Mouse (Mus musculus) liver, embryonic 14.5 days (tissue): ENCODE data around the gene Wnt3. TPM values are rescaled to one million over a fixed set of nuclear protein-coding genes. Genes with fewer than 3 reads are reported as not detected.

Source experiments
- ATAC-seq: fragments of 200-750 bp; cut with Nextera tagmentation; 2 replicates; pipeline ENCODE4 v1.8.0; 2017; ENCODE audit warnings: moderate number of reproducible peaks, mild to moderate bottlenecking, moderate library complexity; ENCODE audit not compliant: insufficient read depth
- DNase-seq, 3 experiments: peaks; one replicate each; pipeline ENCODE4 v3.0.0-alpha.2; 2012 to 2013; ENCODE audit warnings: low read depth in 3 of 3, low spot score in 3 of 3
- H3K27ac ChIP-seq: fragments of 300-500 bp; sonication (generic); 2 replicates; pipeline ENCODE4 v1.5.1; 2014; ENCODE audit warnings: moderate library complexity, mild to moderate bottlenecking, control low read depth, inconsistent platforms
- H3K27me3 ChIP-seq: fragments of 300-500 bp; sonication (generic); 2 replicates; pipeline ENCODE4 v1.6.1; 2014; ENCODE audit warnings: mild to moderate bottlenecking, low read length, moderate library complexity; ENCODE audit not compliant: control insufficient read depth, insufficient read depth
- H3K36me3 ChIP-seq: fragments of 300-500 bp; sonication (generic); replicated peaks from 2 replicates; pipeline ENCODE4 v1.6.1; 2014; ENCODE audit warnings: low read depth; ENCODE audit not compliant: control insufficient read depth, insufficient read depth
- H3K4me1 ChIP-seq, 2 experiments: fragments of 200-500 bp in 1 of 2; fragments of 300-500 bp in 1 of 2; sonication (generic) in 1 of 2; replicated peaks; 2 replicates each; pipeline ENCODE4 v1.6.1; 2012 to 2014; ENCODE audit warnings: antibody characterized with exemption in 1 of 2, inconsistent platforms in 1 of 2, low read length in 1 of 2; ENCODE audit not compliant: control insufficient read depth in 2 of 2, insufficient read depth in 2 of 2
- H3K4me2 ChIP-seq: fragments of 300-500 bp; sonication (generic); 2 replicates; pipeline ENCODE4 v1.6.1; 2014; ENCODE audit warnings: low read depth, mild to moderate bottlenecking, control low read depth, moderate library complexity
- H3K4me3 ChIP-seq, 2 experiments: fragments of 200-500 bp in 1 of 2; fragments of 300-500 bp in 1 of 2; sonication (generic) in 1 of 2; 2 replicates each; pipeline ENCODE4 v1.5.1; 2012 to 2014; ENCODE audit warnings: low read depth in 2 of 2, low read length in 2 of 2, mild to moderate bottlenecking in 2 of 2, control low read depth in 1 of 2, inconsistent platforms in 1 of 2, moderate library complexity in 1 of 2; ENCODE audit not compliant: insufficient read depth in 1 of 2
- H3K9ac ChIP-seq: fragments of 300-500 bp; sonication (generic); replicated peaks from 2 replicates; pipeline ENCODE4 v1.6.1; 2014; ENCODE audit warnings: mild to moderate bottlenecking, control low read depth, moderate library complexity
- H3K9me3 ChIP-seq: fragments of 300-500 bp; sonication (generic); 2 replicates; pipeline ENCODE4 v1.6.1; 2016; ENCODE audit warnings: low read length, mixed read lengths; ENCODE audit not compliant: control insufficient read depth
- CTCF ChIP-seq: IDR thresholded peaks from 2 replicates; pipeline ENCODE4 v1.5.1; 2016; ENCODE audit warnings: antibody characterized with exemption, low read depth, control low read depth
- EP300 ChIP-seq: IDR thresholded peaks from 2 replicates; pipeline ENCODE4 v1.6.1; 2016; ENCODE audit warnings: antibody characterized with exemption, low read depth
- WGBS: fragments of 180-500 bp; shearing (Covaris S2); extraction: QIAGEN DNeasy Blood & Tissue Kit; methylation state at CpG from one replicate; pipeline ENCODE4 v1.1.7; 2014; ENCODE audit not compliant: insufficient replicate concordance; 5-methylcytosine and 5-hydroxymethylcytosine counted together
- polyA plus RNA-seq, 2 experiments: library from polyadenylated mRNA; depleted of rRNA in 1 of 2; stranded (reverse) in 1 of 2; unstranded in 1 of 2; fragments of >200 nt; fragmentation: Nextera tagmentation in 1 of 2; extraction: Ambion mirVana in 1 of 2; gene quantifications; 2 replicates each; pipeline versions ENCODE4 v1.2.1 to v1.2.3; 2012 to 2014

Wnt3 gene
- polyA plus RNA-seq, 2 experiments = 0.01 TPM; not detected in 1

- no peak for TF ChIP-seq EP300
- peak; percentile 72 for TF ChIP-seq CTCF
- H3K9me3 ChIP-seq = no peaks in the 10 kb centered on the region
- no peak overlapping the region for H3K9ac ChIP-seq
- WGBS = 19% methylated on average over 10 of the region's 10 CpGs
- no peak overlapping the region for H3K27ac ChIP-seq
- no peak overlapping the region for H3K4me2 ChIP-seq
- no peaks in the 10 kb centered on the region for H3K36me3 ChIP-seq
- no peaks in the 10 kb centered on the region for H3K4me1 ChIP-seq
- no peak overlapping the region for H3K4me3 ChIP-seq
- DNase-seq (peak; percentile 5 to 20 (median 16)), ATAC-seq (no peak)
- H3K27me3 ChIP-seq = no peaks in the 10 kb centered on the region
Observed at GRCm38 (mm10) chr11:103763410-103764163, 10.4 kb upstream of the Wnt3 start.

GRCm38 (mm10) chr11:103764601-103765000 lies 9.3 kb upstream of the Wnt3 start:
- no peak for TF ChIP-seq CTCF
- TF ChIP-seq EP300 = no peak
- ATAC-seq = no peak
- 39% methylated on average over 6 of the region's 6 CpGs for WGBS

GRCm38 (mm10) chr11:103765556-103766011 lies 8.4 kb upstream of the Wnt3 start:
- DNase-seq = no peak
- H3K4me2 ChIP-seq = no peak overlapping the region
- 34% methylated on average over 6 of the region's 6 CpGs for WGBS

More at GRCm38 (mm10) chr11:103764601-103765000, 9.3 kb upstream of the Wnt3 start:
- H3K4me3 ChIP-seq = no peak overlapping the region
- H3K36me3 ChIP-seq = no peaks in the 10 kb centered on the region
- H3K9ac ChIP-seq = no peak overlapping the region
- H3K4me2 ChIP-seq = no peak overlapping the region
- no peaks in the 10 kb centered on the region for H3K9me3 ChIP-seq
- no peak overlapping the region for H3K27ac ChIP-seq
- no peaks in the 10 kb centered on the region for H3K4me1 ChIP-seq
- DNase-seq = no peak
- no peaks in the 10 kb centered on the region for H3K27me3 ChIP-seq

GRCm38 (mm10) chr11:103771160-103771817 lies 2.7 kb upstream of the Wnt3 start:
- Histone ChIP-seq H3K4me3 (no peak overlapping the region), H3K36me3 (no peaks in the 10 kb centered on the region), H3K27me3 (peaks cover 63% of the 10 kb centered on the region), H3K4me2 (no peak overlapping the region), H3K9me3 (no peaks in the 10 kb centered on the region), H3K4me1 (no peaks in the 10 kb centered on the region), H3K9ac (no peak overlapping the region), H3K27ac (no peak overlapping the region)
- WGBS = 2% methylated on average over 19 of the region's 19 CpGs
- DNase-seq = no peak
- no peak for ATAC-seq
- TF ChIP-seq CTCF (no peak), EP300 (no peak)

More at GRCm38 (mm10) chr11:103765556-103766011, 8.4 kb upstream of the Wnt3 start:
- Histone ChIP-seq H3K27me3 (peaks cover 7% of the 10 kb centered on the region), H3K4me1 (no peaks in the 10 kb centered on the region), H3K4me3 (no peak overlapping the region), H3K9me3 (no peaks in the 10 kb centered on the region), H3K36me3 (no peaks in the 10 kb centered on the region), H3K27ac (no peak overlapping the region), H3K9ac (no peak overlapping the region)
- no peak for ATAC-seq
- TF ChIP-seq CTCF (no peak), EP300 (no peak)
